Mouse (Mus musculus) erythroblast, embryonic 14.5 days (primary cell): ENCODE data around the gene Ankrd34b. TPM values are rescaled to one million over a fixed set of nuclear protein-coding genes. Genes with fewer than 3 reads are reported as not detected.

Source experiments
- H3K27me3 ChIP-seq: 2 replicates; pipeline ENCODE4 v1.6.1; 2012; ENCODE audit warnings: inconsistent platforms; ENCODE audit not compliant: control insufficient read depth
- H3K36me3 ChIP-seq: 2 replicates; pipeline ENCODE4 v1.6.1; 2012; ENCODE audit warnings: mild to moderate bottlenecking, inconsistent platforms; ENCODE audit not compliant: control insufficient read depth
- H3K4me1 ChIP-seq: 2 replicates; pipeline ENCODE4 v1.6.1; 2012; ENCODE audit warnings: inconsistent platforms; ENCODE audit not compliant: control insufficient read depth
- H3K4me3 ChIP-seq: replicated peaks from 2 replicates; pipeline ENCODE3; 2012; ENCODE audit warnings: moderate library complexity, mild to moderate bottlenecking, inconsistent platforms
- H3K9me3 ChIP-seq: 2 replicates; pipeline ENCODE4 v1.6.1; 2012; ENCODE audit warnings: low read length, inconsistent platforms, mixed read lengths; ENCODE audit not compliant: control insufficient read depth
- GATA1 ChIP-seq: IDR thresholded peaks from 2 replicates; pipeline ENCODE4 v1.6.1; 2012; ENCODE audit warnings: low read length, inconsistent platforms, mixed read lengths
- TAL1 ChIP-seq: IDR thresholded peaks from 3 replicates; pipeline ENCODE4 v1.6.1; 2012; ENCODE audit warnings: low read length, inconsistent platforms, mixed read lengths
- polyA plus RNA-seq: library from polyadenylated mRNA; stranded (reverse); fragments of >175 nt; gene quantifications from 2 replicates; pipeline ENCODE4 v1.2.3, GENCODE M21; 2012

Gene Ankrd34b
- polyA plus RNA-seq: not detected in 2 replicates

- TF ChIP-seq TAL1: no peak
- no peak for TF ChIP-seq GATA1
- H3K27me3 ChIP-seq: peaks cover 67% of the 10 kb centered on the region
- H3K4me3 ChIP-seq: no peak within 1 kb of the TSS
- peaks cover 3% of the 10 kb centered on the region; the same call in 1 of the 2 replicates for H3K9me3 ChIP-seq
- H3K36me3 ChIP-seq: no peaks in the 10 kb centered on the region
- peaks cover 6% of the 10 kb centered on the region for H3K4me1 ChIP-seq
Observed at GRCm38 (mm10) chr13:92425758-92426264, at the start of gene Ankrd34b. Ankrd34b (plus strand) TSS chr13:92425896.

DNA sequence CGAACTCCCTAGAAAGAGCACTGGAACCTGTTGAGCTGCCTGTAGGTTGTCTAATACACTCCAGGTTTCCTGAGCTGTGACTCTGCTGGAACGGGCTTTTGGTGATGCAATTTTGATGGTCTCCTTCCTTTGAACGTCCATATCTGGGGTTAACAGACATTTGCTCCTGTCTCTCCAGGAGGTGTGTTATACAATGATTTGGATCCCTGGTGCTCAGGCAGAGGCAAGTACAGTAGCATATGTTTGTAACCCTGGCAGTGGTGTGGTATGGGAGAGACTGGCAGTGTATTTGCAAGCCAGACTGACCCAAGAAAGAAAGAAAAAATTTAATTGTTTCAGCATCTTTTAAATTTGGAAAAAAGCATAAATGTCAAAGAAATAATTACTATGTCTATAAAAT is 38.3 kb upstream of the Ankrd34b start:
- TF ChIP-seq GATA1: no peak
- no peak for TF ChIP-seq TAL1
- peaks cover 4% of the 10 kb centered on the region; the same call in 1 of the 2 replicates for H3K4me1 ChIP-seq

DNA sequence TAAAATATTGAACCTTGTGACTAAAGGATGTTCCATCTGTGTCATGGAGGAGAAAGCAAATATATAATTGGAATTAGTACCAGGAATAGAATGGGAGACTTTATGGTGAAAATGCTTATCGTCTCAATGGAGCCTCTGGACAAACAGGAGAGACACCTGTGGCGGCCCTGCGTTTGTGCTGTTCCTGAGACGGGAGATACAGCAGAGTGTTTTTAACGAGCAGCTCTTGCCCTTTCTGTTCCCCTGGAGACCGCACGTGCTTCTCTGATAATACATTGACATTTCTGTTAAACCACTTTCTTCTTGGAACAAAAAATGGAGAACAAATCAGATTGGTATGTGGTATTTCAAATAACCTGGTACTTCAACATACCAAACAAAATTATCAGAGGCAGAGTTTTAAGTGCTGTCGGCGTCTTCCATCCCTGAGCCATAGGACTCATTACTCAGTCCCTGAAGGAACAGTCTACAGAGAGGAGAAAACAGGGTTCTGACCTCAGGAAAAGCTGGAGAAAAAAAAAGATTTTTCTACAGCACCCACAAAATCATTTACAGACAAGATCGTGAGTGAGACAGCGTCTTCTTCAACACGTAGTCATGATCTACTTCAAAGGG is 32.5 kb upstream of the Ankrd34b start:
- no peaks in the 10 kb centered on the region for H3K9me3 ChIP-seq
- no peaks in the 10 kb centered on the region for H3K27me3 ChIP-seq
- H3K36me3 ChIP-seq: no peaks in the 10 kb centered on the region
- H3K4me1 ChIP-seq: no peaks in the 10 kb centered on the region
- no peak overlapping the region for H3K4me3 ChIP-seq
- no peak for TF ChIP-seq TAL1
- no peak for TF ChIP-seq GATA1

More for the DNA sequence above, 38.3 kb upstream of the Ankrd34b start:
- Histone ChIP-seq H3K27me3 (no peaks in the 10 kb centered on the region), H3K9me3 (no peaks in the 10 kb centered on the region), H3K36me3 (peaks cover 46% of the 10 kb centered on the region), H3K4me3 (no peak overlapping the region)

GRCm38 (mm10) chr13:92398491-92399384 is 27.0 kb upstream of the Ankrd34b start:
- H3K4me3 ChIP-seq: no peak overlapping the region
- no peaks in the 10 kb centered on the region for H3K4me1 ChIP-seq
- no peaks in the 10 kb centered on the region for H3K27me3 ChIP-seq
- TF ChIP-seq TAL1 (no peak), GATA1 (no peak)
- no peaks in the 10 kb centered on the region for H3K36me3 ChIP-seq
- H3K9me3 ChIP-seq: no peaks in the 10 kb centered on the region

DNA sequence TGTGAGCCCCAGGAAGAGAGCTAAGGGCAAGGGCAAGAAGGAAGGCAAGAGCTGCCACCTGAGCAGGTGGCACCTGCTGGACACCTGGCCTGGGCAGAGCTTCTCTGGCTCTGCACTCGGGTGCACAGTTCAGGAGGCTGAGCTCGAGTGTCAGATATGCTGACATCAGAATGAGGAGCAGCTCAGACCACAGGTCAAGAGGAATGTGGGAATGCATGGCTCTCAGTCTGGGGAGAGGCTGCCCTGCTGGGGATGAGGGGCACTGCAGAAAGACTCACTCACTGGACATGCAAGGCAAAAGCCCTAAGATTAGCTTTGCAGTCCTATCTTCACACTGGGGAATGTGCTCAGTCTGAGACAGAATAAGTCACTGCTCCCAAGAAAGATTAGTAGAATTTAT is 23.6 kb upstream of the Ankrd34b start:
- Histone ChIP-seq H3K4me1 (no peaks in the 10 kb centered on the region), H3K36me3 (no peaks in the 10 kb centered on the region), H3K4me3 (no peak overlapping the region), H3K27me3 (no peaks in the 10 kb centered on the region), H3K9me3 (no peaks in the 10 kb centered on the region)
- TF ChIP-seq TAL1 (no peak), GATA1 (no peak)

DNA sequence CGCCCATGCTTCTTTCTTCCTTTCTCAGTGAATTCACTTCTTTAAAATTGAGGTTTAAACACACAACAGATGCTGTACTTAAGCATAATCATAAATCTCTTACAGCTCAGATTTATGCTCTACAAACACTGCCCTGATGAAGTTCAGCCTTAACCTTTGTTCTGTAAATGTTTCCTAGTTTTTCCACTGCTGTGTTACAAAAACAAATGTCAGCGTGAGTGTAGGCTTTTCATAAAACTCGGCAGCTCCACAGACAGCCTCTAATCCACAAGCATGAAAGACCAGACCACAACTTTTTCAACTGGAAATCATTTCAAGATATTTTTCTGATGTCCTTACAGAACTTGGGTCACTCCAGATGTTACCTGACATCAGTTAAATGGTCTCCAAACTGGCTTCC is 22.2 kb upstream of the Ankrd34b start:
- H3K4me1 ChIP-seq: no peaks in the 10 kb centered on the region
- no peak overlapping the region for H3K4me3 ChIP-seq
- no peaks in the 10 kb centered on the region for H3K27me3 ChIP-seq
- no peak for TF ChIP-seq TAL1
- no peak for TF ChIP-seq GATA1
- H3K36me3 ChIP-seq: no peaks in the 10 kb centered on the region
- H3K9me3 ChIP-seq: no peaks in the 10 kb centered on the region

DNA sequence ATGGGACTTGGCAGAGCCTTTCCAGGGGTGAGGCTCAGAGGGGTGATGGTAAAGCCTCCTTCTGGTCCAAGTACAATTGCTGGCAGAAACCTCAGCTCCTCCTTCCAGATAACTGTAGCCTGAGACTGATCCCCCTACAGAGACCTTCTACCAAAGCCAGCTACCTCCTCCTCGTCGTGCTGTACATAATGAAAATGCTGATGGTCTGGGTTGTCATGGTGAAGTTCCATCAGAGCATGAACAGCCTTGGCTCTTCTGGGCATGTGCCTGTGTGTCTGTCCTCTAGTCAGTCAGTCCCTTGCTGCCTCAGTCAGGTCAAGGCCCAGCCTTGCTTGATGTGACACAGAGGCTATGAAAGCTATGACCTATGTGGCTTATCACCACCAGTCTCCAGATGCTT is 15.2 kb upstream of the Ankrd34b start:
- Histone ChIP-seq H3K9me3 (no peaks in the 10 kb centered on the region), H3K27me3 (no peaks in the 10 kb centered on the region), H3K36me3 (no peaks in the 10 kb centered on the region), H3K4me1 (no peaks in the 10 kb centered on the region), H3K4me3 (no peak overlapping the region)
- TF ChIP-seq TAL1 (no peak), GATA1 (no peak)

DNA sequence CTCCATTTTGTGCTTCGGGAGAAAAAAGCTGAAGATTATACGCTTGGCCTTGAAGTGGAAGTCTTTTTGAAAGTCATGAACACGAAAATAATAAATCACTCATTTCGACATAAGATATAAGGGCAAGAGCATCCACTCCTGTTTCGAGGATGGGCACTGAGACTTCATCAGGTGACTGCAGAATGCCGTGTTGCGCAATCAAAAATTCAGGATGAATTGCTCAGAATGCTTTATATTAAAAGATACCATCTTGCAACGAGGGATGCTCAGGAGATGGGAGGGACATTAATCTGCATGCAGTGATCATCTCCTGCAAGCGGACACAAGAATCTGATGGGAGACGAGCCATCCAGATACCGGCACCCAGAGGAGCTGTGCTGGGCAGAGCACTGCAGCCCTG is 6.1 kb upstream of the Ankrd34b start:
- Histone ChIP-seq H3K4me1 (no peaks in the 10 kb centered on the region), H3K4me3 (no peak overlapping the region), H3K36me3 (no peaks in the 10 kb centered on the region), H3K9me3 (no peaks in the 10 kb centered on the region), H3K27me3 (peaks cover 21% of the 10 kb centered on the region)
- TF ChIP-seq GATA1 (no peak), TAL1 (no peak)

DNA sequence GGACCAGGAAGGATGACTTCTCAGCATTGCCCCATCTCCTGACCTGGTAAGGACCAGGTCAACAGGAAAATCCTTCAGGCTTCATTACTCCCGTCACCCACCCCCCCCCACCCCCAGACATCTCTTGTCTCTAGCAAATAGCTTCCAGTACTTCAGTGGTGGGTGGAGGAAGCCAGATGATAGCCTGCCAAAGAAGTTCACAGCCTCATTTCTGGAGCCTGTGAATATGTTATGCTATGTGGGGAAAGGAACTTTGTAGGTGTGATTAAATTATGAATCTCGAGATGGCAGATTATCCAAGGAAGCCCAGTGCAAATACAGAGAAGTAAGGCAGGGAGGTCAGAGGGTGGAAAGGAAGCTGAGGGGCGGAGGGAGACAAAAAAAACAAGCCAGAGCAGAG is 2.0 kb upstream of the Ankrd34b start:
- no peak overlapping the region for H3K4me3 ChIP-seq
- H3K27me3 ChIP-seq: peaks cover 61% of the 10 kb centered on the region
- H3K36me3 ChIP-seq: no peaks in the 10 kb centered on the region
- TF ChIP-seq GATA1 (no peak), TAL1 (no peak)
- H3K9me3 ChIP-seq: peaks cover 3% of the 10 kb centered on the region; the same call in 1 of the 2 replicates
- H3K4me1 ChIP-seq: peaks cover 6% of the 10 kb centered on the region
